Mouse (Mus musculus) heart, embryonic 15.5 days (tissue): ENCODE data around the gene Sec14l5. TPM values are rescaled to one million over a fixed set of nuclear protein-coding genes. Genes with fewer than 3 reads are reported as not detected.
"Not testable (repeated sequence)": the region's sequence is repeated elsewhere in the genome, so short reads cannot be mapped to it uniquely, and the experiment has no call there.

ENCODE experiments used
- ATAC-seq: fragments of 200-750 bp; cut with Nextera tagmentation; replicated peaks from 2 replicates; pipeline ENCODE4 v1.8.0; 2017; ENCODE audit warnings: low read depth, moderate TSS enrichment; ENCODE audit not compliant: insufficient number of reproducible peaks, insufficient read depth, low FRiP score
- H3K27ac ChIP-seq: fragments of 300-500 bp; sonication (generic); 2 replicates; pipeline ENCODE4 v1.5.1; 2015; ENCODE audit warnings: mild to moderate bottlenecking, inconsistent platforms
- H3K27me3 ChIP-seq: fragments of 300-500 bp; sonication (generic); 2 replicates; pipeline ENCODE4 v1.6.1; 2015; ENCODE audit warnings: inconsistent platforms
- H3K36me3 ChIP-seq: fragments of 300-500 bp; sonication (generic); 2 replicates; pipeline ENCODE4 v1.6.1; 2015; ENCODE audit warnings: mild to moderate bottlenecking, inconsistent platforms
- H3K4me1 ChIP-seq: fragments of 300-500 bp; sonication (generic); replicated peaks from 2 replicates; pipeline ENCODE4 v1.6.1; 2015; ENCODE audit warnings: inconsistent platforms
- H3K4me2 ChIP-seq: fragments of 300-500 bp; sonication (generic); 2 replicates; pipeline ENCODE4 v1.6.1; 2015; ENCODE audit warnings: inconsistent platforms, mild to moderate bottlenecking, moderate library complexity
- H3K4me3 ChIP-seq: fragments of 300-500 bp; sonication (generic); 2 replicates; pipeline ENCODE4 v1.5.1; 2015; ENCODE audit warnings: mild to moderate bottlenecking, inconsistent platforms
- H3K9ac ChIP-seq: fragments of 300-500 bp; sonication (generic); 2 replicates; pipeline ENCODE4 v1.6.1; 2015; ENCODE audit warnings: mild to moderate bottlenecking, inconsistent platforms
- H3K9me3 ChIP-seq: fragments of 300-500 bp; sonication (generic); replicated peaks from 2 replicates; pipeline ENCODE4 v1.6.1; 2016; ENCODE audit warnings: inconsistent platforms
- WGBS: fragments of 180-500 bp; shearing (Covaris S2); methylation state at CpG from one replicate; pipeline ENCODE4 v1.1.7; 2015; ENCODE audit warnings: mixed read lengths; 5-methylcytosine and 5-hydroxymethylcytosine counted together
- microRNA-seq: library from miRNA; unstranded; fragments of <30 nt; microRNA quantifications from one replicate; pipeline ENCODE4, GENCODE M21; 2016
- polyA plus RNA-seq: library from polyadenylated mRNA; unstranded; fragments of >200 nt; fragmentation: Nextera tagmentation; extraction: Ambion mirVana; gene quantifications from 2 replicates; pipeline ENCODE4 v1.2.1, GENCODE M21; 2015

Sec14l5 gene
- polyA plus RNA-seq, 1 experiment from 2014 or later, result 0.06 TPM

DNA sequence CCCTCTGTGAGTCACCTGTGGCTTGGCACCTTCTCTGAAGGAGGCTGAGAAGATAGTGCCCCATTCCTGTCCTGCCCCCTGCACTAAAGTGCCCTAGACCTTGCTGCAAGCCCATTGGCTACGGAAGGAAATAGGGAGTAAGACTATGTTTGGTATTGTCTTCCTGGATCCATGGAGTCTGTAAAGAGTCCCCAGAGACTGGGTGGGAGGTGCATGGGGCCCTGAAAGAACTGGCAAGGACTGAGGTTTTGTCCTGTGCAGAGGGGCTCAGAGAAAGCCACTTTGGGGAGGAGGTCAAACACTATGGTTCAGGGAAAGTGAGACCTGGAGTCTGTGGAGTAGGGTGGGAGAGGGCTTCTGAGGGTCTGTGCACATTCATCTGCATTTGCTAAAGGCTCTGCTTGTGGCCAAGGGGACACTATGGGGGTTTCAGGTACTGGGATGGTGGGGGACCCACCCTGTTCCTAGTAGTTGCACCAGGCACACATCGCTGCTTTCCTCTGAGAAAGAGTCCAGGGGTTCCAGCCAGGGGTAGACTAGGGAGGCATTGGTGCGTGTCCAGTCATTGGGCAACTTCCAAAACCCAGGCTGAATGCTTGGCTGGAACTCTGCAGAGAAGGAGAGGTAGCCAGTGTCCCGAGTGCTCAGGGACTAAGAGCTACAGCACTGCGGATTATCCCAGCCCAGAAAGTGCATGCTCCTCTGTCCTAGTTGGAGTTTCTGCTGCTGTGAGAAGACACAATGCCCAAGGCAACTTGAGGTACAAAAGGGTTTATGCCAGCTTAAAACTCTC, 70.6 kb downstream of the Sec14l5 start:
- H3K27ac ChIP-seq, result no peak overlapping the region
- no peak overlapping the region for H3K9ac ChIP-seq
- WGBS, result 67% methylated on average over 5 of the region's 5 CpGs
- no peaks in the 10 kb centered on the region for H3K36me3 ChIP-seq
- no peak for ATAC-seq
- no peak overlapping the region for H3K4me3 ChIP-seq
- no peak overlapping the region for H3K4me2 ChIP-seq
- no peaks in the 10 kb centered on the region for H3K27me3 ChIP-seq
- no peaks in the 10 kb centered on the region for H3K9me3 ChIP-seq
- peaks cover 7% of the 10 kb centered on the region for H3K4me1 ChIP-seq

DNA sequence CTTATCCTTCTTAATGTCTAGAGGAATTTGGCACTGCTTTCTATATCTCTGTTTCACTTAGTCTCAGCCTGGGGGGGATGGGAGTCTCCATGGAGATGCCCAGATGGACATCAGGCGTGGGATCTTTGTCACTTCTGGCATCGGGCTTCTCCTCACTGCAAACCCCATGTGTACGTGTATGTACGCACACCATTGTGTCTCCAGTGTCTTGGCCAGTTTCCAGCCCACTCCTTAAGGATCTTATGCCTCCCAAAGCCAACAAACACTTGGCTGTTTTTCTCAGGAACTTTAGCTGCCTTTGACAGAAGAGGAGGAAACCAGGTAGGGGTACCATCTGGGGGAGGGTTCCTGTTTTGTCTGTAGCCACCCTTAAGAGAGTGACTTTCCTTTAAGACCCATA, 74.5 kb downstream of the Sec14l5 start:
- peaks cover 7% of the 10 kb centered on the region for H3K4me1 ChIP-seq
- WGBS, result 51% methylated on average over 4 of the region's 4 CpGs
- H3K27me3 ChIP-seq, result no peaks in the 10 kb centered on the region
- H3K36me3 ChIP-seq, result no peaks in the 10 kb centered on the region
- no peak overlapping the region for H3K4me2 ChIP-seq
- no peak overlapping the region for H3K27ac ChIP-seq
- ATAC-seq, result no peak
- H3K9ac ChIP-seq, result no peak overlapping the region
- H3K4me3 ChIP-seq, result no peak overlapping the region
- no peaks in the 10 kb centered on the region for H3K9me3 ChIP-seq

DNA sequence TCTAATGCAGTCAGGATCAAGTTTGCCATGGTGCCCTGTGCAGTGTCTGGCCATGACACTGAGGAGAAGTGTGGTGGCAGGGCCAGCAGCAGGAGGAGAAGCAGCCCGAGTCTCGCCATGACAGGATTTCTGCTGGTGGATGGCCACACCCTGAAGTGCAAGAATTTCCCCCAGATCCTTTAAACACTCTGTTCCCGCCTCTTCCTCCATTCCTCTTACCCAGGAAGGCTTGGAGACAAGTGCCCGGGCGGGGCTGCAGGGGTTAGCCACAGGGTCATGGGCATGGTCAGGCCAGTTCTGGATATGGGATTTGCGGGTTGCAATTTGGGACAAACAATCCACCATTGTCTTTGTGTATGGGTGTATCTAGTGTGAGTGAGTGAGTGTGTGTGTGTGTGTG, 75.2 kb downstream of the Sec14l5 start, which contains the start of gene AU021092:
AU021092 (minus strand) TSS at position 160 of the 400 bp plus-strand sequence.
- no peak within 1 kb of the TSS for H3K4me3 ChIP-seq
- no peak within 1 kb of the TSS for H3K27ac ChIP-seq
- peak within 1 kb of the TSS; percentile 13; the same call in 1 of the 2 replicates for H3K4me2 ChIP-seq
- no peak; the same call in 1 of the 2 replicates for ATAC-seq
- no peaks in the 10 kb centered on the region for H3K27me3 ChIP-seq
- WGBS, result 64% methylated on average over 6 of the region's 6 CpGs
- no peak within 1 kb of the TSS for H3K9ac ChIP-seq
- H3K36me3 ChIP-seq, result no peaks in the 10 kb centered on the region
- H3K4me1 ChIP-seq, result peaks cover 4% of the 10 kb centered on the region; the same call in 1 of the 2 replicates
- no peaks in the 10 kb centered on the region for H3K9me3 ChIP-seq

DNA sequence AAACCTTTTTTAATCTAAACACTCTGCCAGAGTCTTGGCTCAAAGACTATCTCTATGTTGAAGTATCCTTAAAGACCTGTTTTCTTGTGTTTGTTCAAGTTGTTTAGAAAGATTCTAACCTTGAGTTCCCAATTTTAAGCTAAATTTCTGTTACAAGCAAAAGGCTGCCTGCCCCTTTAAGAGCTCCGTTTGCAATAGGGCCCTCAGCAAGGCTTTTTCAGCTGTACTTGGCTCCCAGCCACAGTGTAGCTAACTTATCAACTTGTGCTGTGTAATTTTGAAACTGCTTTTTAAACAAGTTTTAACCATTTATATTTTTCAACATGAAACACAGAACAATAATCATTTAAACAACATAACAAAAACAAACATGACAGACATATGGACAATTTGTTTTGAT, 79.6 kb downstream of the Sec14l5 start:
- not testable (repeated sequence) for H3K9ac ChIP-seq, H3K9me3 ChIP-seq, H3K4me3 ChIP-seq, H3K27ac ChIP-seq, H3K4me2 ChIP-seq, H3K4me1 ChIP-seq, H3K36me3 ChIP-seq, ATAC-seq, H3K27me3 ChIP-seq
- 7% methylated on average over 1 of the region's 1 CpGs for whole genome bisulfite sequencing

GRCm38 (mm10) chr16:5227501-5227900, 80.6 kb downstream of the Sec14l5 start:
- H3K4me2 ChIP-seq, H3K27me3 ChIP-seq, H3K36me3 ChIP-seq, H3K4me1 ChIP-seq, H3K9ac ChIP-seq, H3K4me3 ChIP-seq, ATAC-seq, H3K9me3 ChIP-seq: not testable (repeated sequence)
- 67% methylated on average over 19 of the region's 19 CpGs for WGBS
- peak overlapping the region; percentile 34; the same call in 1 of the 2 replicates for H3K27ac ChIP-seq

DNA sequence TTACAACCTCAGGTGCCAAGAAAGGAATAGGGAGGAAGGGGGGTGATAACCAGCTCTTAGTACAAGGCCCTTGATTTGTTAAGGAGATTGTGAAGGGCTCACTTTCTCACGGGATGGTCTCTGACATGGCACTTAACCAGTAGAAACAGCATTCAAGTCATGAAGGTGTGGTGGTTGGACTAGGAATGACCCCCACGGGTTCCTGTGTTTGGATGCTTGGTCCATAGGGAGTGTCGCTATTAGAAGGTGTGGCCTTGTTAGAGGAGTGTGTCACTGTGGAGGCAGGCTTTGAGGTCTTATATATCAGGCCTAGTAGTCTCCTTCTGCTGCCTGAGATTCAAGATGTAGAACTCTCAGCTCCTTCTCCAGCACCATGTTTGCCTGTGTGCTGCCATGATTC, 81.2 kb downstream of the Sec14l5 start:
- H3K4me1 ChIP-seq, H3K36me3 ChIP-seq, H3K27ac ChIP-seq, H3K9ac ChIP-seq, H3K4me2 ChIP-seq, H3K9me3 ChIP-seq, H3K27me3 ChIP-seq, ATAC-seq, H3K4me3 ChIP-seq: not testable (repeated sequence)
- WGBS, result 79% methylated on average over 3 of the region's 3 CpGs

DNA sequence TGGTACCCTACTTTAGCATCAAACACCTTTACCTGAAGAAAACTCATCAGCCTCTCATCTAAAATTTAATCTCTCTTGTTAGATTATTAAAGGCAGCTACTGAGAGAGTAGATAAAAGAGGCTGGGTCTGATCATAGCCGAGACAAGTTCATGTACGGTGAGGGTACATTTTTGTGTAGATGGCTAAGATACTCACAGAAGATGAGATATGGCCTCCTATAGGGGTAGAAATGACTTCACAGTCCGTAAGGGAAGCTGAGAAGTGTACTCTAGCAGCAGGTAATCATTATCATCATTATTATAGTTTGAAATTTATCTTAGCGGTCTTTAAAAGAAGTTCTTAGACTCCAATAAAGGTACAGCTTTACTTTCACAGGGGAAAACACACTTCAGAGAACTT, 86.1 kb downstream of the Sec14l5 start:
- Histone ChIP-seq H3K9ac (no peak overlapping the region), H3K9me3 (no peaks in the 10 kb centered on the region), H3K4me3 (peak overlapping the region; percentile 92), H3K27ac (no peak overlapping the region), H3K4me1 (peaks cover 8% of the 10 kb centered on the region), H3K4me2 (peak overlapping the region; percentile 85), H3K27me3 (no peaks in the 10 kb centered on the region), H3K36me3 (0 out of 2 replicates have a peak, but pooled peaks cover 5% of the 10 kb centered on the region)
- no peak for ATAC-seq
- WGBS, result 72% methylated on average over 4 of the region's 4 CpGs

- H3K4me1 ChIP-seq, result peaks cover 8% of the 10 kb centered on the region
- WGBS, result 1% methylated on average over 47 of the region's 47 CpGs
- H3K9me3 ChIP-seq, result no peaks in the 10 kb centered on the region
- peak within 1 kb of the TSS; percentile 75 for H3K27ac ChIP-seq
- 0 out of 2 replicates have a peak, but pooled peaks cover 7% of the 10 kb centered on the region for H3K36me3 ChIP-seq
- H3K4me2 ChIP-seq, result peak within 1 kb of the TSS; percentile 85
- peak within 1 kb of the TSS; percentile 81 for H3K9ac ChIP-seq
- peak within 1 kb of the TSS; percentile 92 for H3K4me3 ChIP-seq
- H3K27me3 ChIP-seq, result no peaks in the 10 kb centered on the region
- peak; percentile 96 for ATAC-seq
These were observed 86.8 kb downstream of the Sec14l5 start, which contains the start of gene Alg1 for GRCm38 (mm10) chr16:5233418-5234313. Gene Alg1 (plus strand): TSS chr16:5233621.

Small RNA genes lying within 50 kb of the gene (microRNA-seq; reads per million reads assigned to microRNA genes)
- gene Gm23689 (not detected), gene Gm26095 (not detected), gene Mir6364 (not detected)

Other genes starting within 250 kb of the Sec14l5 start
- gene Nudt16l1, start 208.3 kb upstream of the Sec14l5 start, polyA plus RNA-seq, result 97.4 and 122 TPM in 2 replicates
- 29.4 and 41.2 TPM in 2 replicates for gene Anks3, start 182.9 kb upstream of the Sec14l5 start, polyA plus RNA-seq
- not detected in 2 replicates for gene Sept12, start 149.3 kb upstream of the Sec14l5 start, polyA plus RNA-seq
- gene Smim22, start 139.8 kb upstream of the Sec14l5 start, polyA plus RNA-seq, result 3.3 and 5.9 TPM in 2 replicates
- gene Rogdi, start 133.6 kb upstream of the Sec14l5 start, polyA plus RNA-seq, result 46.9 and 57.0 TPM in 2 replicates
- 78.8 and 93.9 TPM in 2 replicates for gene Glyr1, start 97.2 kb upstream of the Sec14l5 start, polyA plus RNA-seq
- 11.8 and 15.7 TPM in 2 replicates for gene Ubn1, start 97.1 kb upstream of the Sec14l5 start, polyA plus RNA-seq
- 1.3 and 2.3 TPM in 2 replicates for gene Ppl, start 14.7 kb upstream of the Sec14l5 start, polyA plus RNA-seq
- gene Nagpa, start 56.9 kb downstream of the Sec14l5 start, polyA plus RNA-seq, result 12.4 and 17.4 TPM in 2 replicates
- 6.3 and 8.9 TPM in 2 replicates for gene AU021092, start 75.2 kb downstream of the Sec14l5 start, polyA plus RNA-seq
- gene Alg1, start 86.5 kb downstream of the Sec14l5 start, polyA plus RNA-seq, result 24.9 and 29.1 TPM in 2 replicates
- 19.8 and 27.6 TPM in 2 replicates for gene Eef2kmt, start 108.9 kb downstream of the Sec14l5 start, polyA plus RNA-seq